Mouse (Mus musculus) testis, adult 2 months (tissue): ENCODE results near the gene Atg2b. TPM values are rescaled to one million over a fixed set of nuclear protein-coding genes. Genes with fewer than 3 reads are reported as not detected.

Experiments used
- H3K27ac ChIP-seq: fragments of 200-500 bp; 2 replicates; pipeline ENCODE4 v1.5.1; 2012; ENCODE audit warnings: low read depth, low read length; ENCODE audit not compliant: control insufficient read depth, insufficient read depth
- H3K27me3 ChIP-seq: fragments of 200-500 bp; 2 replicates; pipeline ENCODE4 v1.6.1; 2012; ENCODE audit warnings: mild to moderate bottlenecking, low read length, moderate library complexity; ENCODE audit not compliant: control insufficient read depth, insufficient read depth
- H3K36me3 ChIP-seq: fragments of 200-500 bp; 2 replicates; pipeline ENCODE4 v1.6.1; 2012; ENCODE audit warnings: mild to moderate bottlenecking, low read length; ENCODE audit not compliant: control insufficient read depth, insufficient read depth
- H3K4me1 ChIP-seq: fragments of 200-500 bp; 2 replicates; pipeline ENCODE4 v1.6.1; 2012; ENCODE audit warnings: low read length; ENCODE audit not compliant: control insufficient read depth, insufficient read depth
- H3K4me3 ChIP-seq: fragments of 200-500 bp; 2 replicates; pipeline ENCODE4 v1.5.1; 2012; ENCODE audit warnings: low read depth, mild to moderate bottlenecking, low read length, moderate library complexity, mixed read lengths; ENCODE audit not compliant: control insufficient read depth
- CTCF ChIP-seq: fragments of 200-500 bp; IDR thresholded peaks from 2 replicates; pipeline ENCODE4 v1.5.1; 2012; ENCODE audit warnings: low read depth, mild to moderate bottlenecking, inconsistent platforms, low read length, moderate library complexity; ENCODE audit not compliant: control insufficient read depth, insufficient read depth, insufficient replicate concordance
- POLR2A ChIP-seq: fragments of 200-500 bp; IDR thresholded peaks from 2 replicates; pipeline ENCODE4 v1.6.1; 2012; ENCODE audit warnings: low read depth, mild to moderate bottlenecking, inconsistent platforms, low read length, moderate library complexity; ENCODE audit not compliant: control insufficient read depth
- polyA plus RNA-seq: library from polyadenylated mRNA; depleted of rRNA; stranded (reverse); fragments of >200 nt; gene quantifications from 2 replicates; pipeline ENCODE4 v1.2.3, GENCODE M21; 2012

Atg2b gene
- polyA plus RNA-seq, 1 experiment: 23.2 TPM

GRCm38 (mm10) chr12:105634374-105635067 lies 50.5 kb downstream of the Atg2b start:
- Histone ChIP-seq H3K27ac (no peak overlapping the region), H3K27me3 (no peaks in the 10 kb centered on the region), H3K4me3 (no peak overlapping the region), H3K4me1 (no peaks in the 10 kb centered on the region), H3K36me3 (peaks cover 9% of the 10 kb centered on the region)
- no peak for TF ChIP-seq CTCF
- TF ChIP-seq POLR2A: no peak

DNA sequence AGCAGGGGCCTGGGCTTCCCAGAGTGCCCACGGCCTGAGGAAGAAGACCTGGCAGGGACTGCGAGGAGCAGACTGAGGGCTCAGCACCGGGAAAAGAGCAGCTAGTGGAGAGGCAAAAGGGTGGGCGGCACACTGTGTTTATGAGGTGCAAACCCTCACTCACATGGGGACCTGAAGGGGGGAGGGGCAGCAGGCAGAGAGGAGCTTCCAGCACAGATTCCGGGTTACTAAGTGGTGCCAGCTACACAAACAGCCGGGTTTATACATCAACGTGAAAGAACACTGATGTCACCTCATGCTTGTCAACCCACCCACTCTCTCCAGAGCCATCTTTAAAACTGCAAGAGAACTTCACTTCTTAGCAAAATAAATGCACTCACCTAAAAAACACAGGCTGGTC lies 59.2 kb downstream of the Atg2b start:
- Histone ChIP-seq H3K4me3 (no peak overlapping the region), H3K27me3 (no peaks in the 10 kb centered on the region), H3K27ac (no peak overlapping the region), H3K4me1 (no peaks in the 10 kb centered on the region), H3K36me3 (peaks cover 7% of the 10 kb centered on the region)
- TF ChIP-seq POLR2A: no peak
- no peak for TF ChIP-seq CTCF

DNA sequence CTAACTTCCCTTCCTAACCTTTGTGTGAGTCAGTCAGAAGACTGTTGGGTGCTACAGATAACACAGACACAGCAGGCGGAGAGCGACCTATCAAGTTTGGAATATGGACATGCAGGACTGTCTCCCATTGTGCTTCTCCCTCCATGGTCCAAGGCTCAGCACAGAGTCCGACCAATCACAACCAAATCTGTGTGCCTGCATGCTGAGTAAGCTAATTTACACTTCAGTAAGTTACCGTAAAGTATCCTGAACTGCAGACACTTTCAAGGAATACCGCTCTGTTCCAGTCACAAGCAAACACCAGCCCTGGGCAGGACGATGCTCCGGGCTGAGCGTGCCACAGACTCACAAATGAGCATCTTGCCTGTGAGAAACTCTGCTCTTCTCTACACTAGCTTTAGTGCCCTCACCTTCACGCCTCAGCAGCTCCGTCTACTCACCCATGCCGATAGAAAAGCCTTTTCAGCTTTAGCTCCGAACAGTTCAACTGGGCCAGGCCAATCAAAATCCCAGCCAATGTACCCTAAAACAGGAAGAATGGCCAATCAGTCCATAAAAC lies 62.0 kb downstream of the Atg2b start:
- peaks cover 7% of the 10 kb centered on the region for H3K36me3 ChIP-seq
- no peak overlapping the region for H3K27ac ChIP-seq
- H3K27me3 ChIP-seq: no peaks in the 10 kb centered on the region
- no peaks in the 10 kb centered on the region for H3K4me1 ChIP-seq
- no peak overlapping the region for H3K4me3 ChIP-seq
- TF ChIP-seq POLR2A (no peak), CTCF (no peak)

DNA sequence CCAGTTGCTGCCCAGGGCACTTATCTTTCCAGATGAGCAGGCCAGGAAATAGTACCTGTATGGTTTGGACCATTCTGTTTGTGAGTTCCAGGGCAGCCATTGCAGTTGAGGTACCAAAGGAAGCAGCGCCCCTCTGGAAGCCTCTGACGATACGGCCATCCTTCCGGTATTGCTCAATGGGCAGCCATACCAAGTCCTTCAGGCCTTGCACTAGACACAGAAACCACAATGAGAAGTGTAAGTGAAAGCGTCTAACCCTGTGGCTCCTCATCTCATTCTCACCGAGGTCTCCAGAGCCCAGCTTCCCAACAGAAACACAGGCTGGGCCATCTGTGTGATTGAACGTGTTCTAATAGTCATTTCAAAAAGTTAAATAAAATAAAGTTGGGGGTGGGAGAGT lies 63.0 kb downstream of the Atg2b start:
- TF ChIP-seq CTCF: no peak
- no peak for TF ChIP-seq POLR2A
- H3K36me3 ChIP-seq: peaks cover 7% of the 10 kb centered on the region
- no peak overlapping the region for H3K4me3 ChIP-seq
- no peaks in the 10 kb centered on the region for H3K4me1 ChIP-seq
- no peak overlapping the region for H3K27ac ChIP-seq
- no peaks in the 10 kb centered on the region for H3K27me3 ChIP-seq

GRCm38 (mm10) chr12:105613559-105613958 lies 71.5 kb downstream of the Atg2b start:
- H3K4me3 ChIP-seq: no peak overlapping the region
- no peaks in the 10 kb centered on the region for H3K27me3 ChIP-seq
- H3K4me1 ChIP-seq: no peaks in the 10 kb centered on the region
- TF ChIP-seq CTCF (no peak), POLR2A (no peak)
- no peaks in the 10 kb centered on the region; the same call in 1 of the 2 replicates for H3K36me3 ChIP-seq
- no peak overlapping the region for H3K27ac ChIP-seq

- H3K36me3 ChIP-seq: no peaks in the 10 kb centered on the region
- H3K27me3 ChIP-seq: no peaks in the 10 kb centered on the region
- H3K27ac ChIP-seq: no peak overlapping the region
- H3K4me3 ChIP-seq: no peak overlapping the region
- H3K4me1 ChIP-seq: no peaks in the 10 kb centered on the region
- peak; percentile 63; the same call in 1 of the 2 replicates for TF ChIP-seq CTCF
- TF ChIP-seq POLR2A: no peak
Measured at GRCm38 (mm10) chr12:105611748-105612147, 73.3 kb downstream of the Atg2b start.

- Histone ChIP-seq H3K4me1 (no peaks in the 10 kb centered on the region), H3K36me3 (no peaks in the 10 kb centered on the region)
- TF ChIP-seq POLR2A: no peak
- no peak for TF ChIP-seq CTCF
Measured at GRCm38 (mm10) chr12:105611045-105611444, 74.0 kb downstream of the Atg2b start.

More at GRCm38 (mm10) chr12:105611045-105611444, 74.0 kb downstream of the Atg2b start:
- Histone ChIP-seq H3K4me3 (no peak overlapping the region), H3K27me3 (no peaks in the 10 kb centered on the region), H3K27ac (no peak overlapping the region)
